Mouse (Mus musculus) heart, postnatal 0 days (tissue): Measurements from ENCODE around the gene Prox2.

Source experiments
- CTCF ChIP-seq: IDR thresholded peaks from 2 replicates; pipeline ENCODE4 v1.5.1; 2016; ENCODE audit warnings: antibody characterized with exemption, control low read depth, low read depth
- EP300 ChIP-seq: IDR thresholded peaks from 2 replicates; pipeline ENCODE4 v1.6.1; 2016; ENCODE audit warnings: antibody characterized with exemption, low read depth

DNA sequence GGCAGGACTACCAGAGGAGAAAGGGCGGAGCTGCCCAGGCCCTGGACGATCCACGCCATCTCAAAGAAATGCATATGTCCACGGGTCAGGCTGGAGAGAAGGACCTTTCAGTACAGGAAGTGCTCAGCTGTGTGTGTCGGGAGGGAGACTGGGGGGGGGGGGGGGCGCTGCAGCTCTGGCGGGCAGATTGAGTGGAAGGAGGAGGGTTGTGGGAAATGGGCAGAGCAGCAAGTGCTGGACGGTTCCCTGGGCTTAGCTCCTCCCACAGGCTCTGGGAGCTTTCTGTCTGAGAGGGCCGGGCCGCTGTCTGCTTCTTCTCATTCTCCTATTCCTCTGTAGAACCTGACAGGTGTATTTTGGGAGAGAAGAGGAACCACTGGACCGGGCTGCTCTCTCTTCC, 35.8 kb upstream of the Prox2 start:
- TF ChIP-seq CTCF (no peak), EP300 (no peak)
